Mouse (Mus musculus): ENCODE data around the gene Sgo1. TPM values are rescaled to one million over a fixed set of nuclear protein-coding genes. Genes with fewer than 3 reads are reported as not detected.
"Not testable (repeated sequence)": the region's sequence is repeated elsewhere in the genome, so short reads cannot be mapped to it uniquely, and the experiment has no call there.

Gene Sgo1
- polyA plus RNA-seq (2015; fragmentation: Nextera tagmentation; extraction: Ambion mirVana): 26.2 and 32.1 TPM in 2 replicates

DNA sequence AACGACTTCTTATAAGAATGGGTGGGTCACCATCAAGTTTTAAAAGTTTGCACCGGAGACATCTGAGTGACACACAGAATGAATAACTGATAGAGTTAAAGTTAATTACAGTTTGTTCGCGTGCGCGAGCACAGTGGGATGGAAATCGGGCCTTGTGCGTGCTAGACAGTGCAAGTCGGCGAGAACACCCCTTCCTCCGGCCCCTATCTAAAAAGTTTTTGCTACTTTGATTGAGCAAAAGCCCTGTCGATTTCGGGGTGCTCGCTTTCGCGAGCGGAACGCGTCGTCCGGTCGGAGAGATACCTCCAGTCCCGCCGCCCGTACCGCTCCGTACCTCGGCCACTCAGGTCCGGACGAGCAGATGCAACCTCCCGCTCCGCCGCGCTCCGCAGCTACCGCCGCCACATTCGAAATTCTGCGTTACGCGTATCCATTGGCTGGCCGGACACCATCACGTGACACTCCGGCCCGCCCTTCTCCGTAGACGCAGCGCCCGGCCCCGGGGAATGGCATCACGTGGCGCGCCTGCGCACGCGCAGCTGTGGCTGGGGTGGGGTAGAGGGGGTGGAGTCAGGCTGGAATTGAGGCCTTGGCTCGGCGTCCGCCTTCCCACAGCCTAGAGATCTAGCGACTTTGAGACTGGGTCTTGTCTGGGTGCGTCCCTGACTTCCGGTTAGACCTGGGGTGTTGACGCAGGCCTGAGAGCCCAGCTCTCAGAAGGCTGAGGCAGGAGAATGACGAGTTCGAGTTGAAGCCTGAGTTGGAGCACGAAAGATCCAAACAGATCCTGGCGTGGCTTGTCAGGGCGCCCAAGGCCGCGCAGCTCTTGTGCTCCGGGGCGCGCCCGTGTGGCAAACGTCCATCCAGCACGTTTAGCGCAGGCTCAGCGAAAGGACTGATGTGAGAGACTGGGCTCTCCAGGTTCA is at the start of gene Sgo1:
TSS of gene Sgo1 (minus strand) at position 457 of the 926 bp plus-strand sequence.
- H3K4me3 ChIP-seq (replicated peaks): peak within 1 kb of the TSS; percentile 85
- H3K27me3 ChIP-seq: no peaks in the 10 kb centered on the region
- H3K4me2 ChIP-seq: peak within 1 kb of the TSS; percentile 88
- WGBS (ENCODE audit: insufficient replicate concordance): under 1% methylated on average over 78 of the region's 78 CpGs
- peak; percentile 97 for ATAC-seq (ENCODE audit: insufficient read depth)
- peak within 1 kb of the TSS; percentile 98 for H3K27ac ChIP-seq (replicated peaks)
- no peaks in the 10 kb centered on the region for H3K9me3 ChIP-seq (replicated peaks)
- peaks cover 29% of the 10 kb centered on the region for H3K36me3 ChIP-seq (replicated peaks)
- H3K4me1 ChIP-seq (replicated peaks): peaks cover 19% of the 10 kb centered on the region
- H3K9ac ChIP-seq: peak within 1 kb of the TSS; percentile 84

- H3K4me1 ChIP-seq (replicated peaks); H3K9me3 ChIP-seq (replicated peaks); H3K9ac ChIP-seq; H3K27ac ChIP-seq (replicated peaks); H3K27me3 ChIP-seq; ATAC-seq (ENCODE audit: insufficient read depth); H3K4me3 ChIP-seq (replicated peaks); H3K36me3 ChIP-seq (replicated peaks); H3K4me2 ChIP-seq: not testable (repeated sequence)
- WGBS (ENCODE audit: insufficient replicate concordance): 69% methylated on average over 3 of the region's 3 CpGs
These were observed 29.8 kb upstream of the Sgo1 start for GRCm38 (mm10) chr17:53718916-53719315.

DNA sequence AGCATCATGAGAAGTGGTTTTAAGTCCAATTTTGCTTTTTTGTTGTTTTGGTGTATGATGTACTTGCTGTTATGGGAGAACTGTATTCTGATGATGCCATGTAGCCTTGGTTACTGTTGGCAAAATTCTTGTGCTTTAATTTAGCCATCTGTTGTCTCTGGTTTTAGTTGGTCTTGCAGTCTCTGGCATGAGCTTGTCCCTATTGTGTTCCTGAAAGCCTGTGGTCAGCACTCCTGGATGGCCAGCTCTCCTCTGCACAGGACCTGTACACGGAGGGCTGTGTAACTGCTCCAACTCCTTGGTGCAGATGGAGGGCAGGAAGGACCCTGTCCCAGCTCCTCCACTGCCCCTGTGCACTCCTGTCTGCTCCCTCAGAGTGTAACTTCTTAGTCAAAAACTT is 29.3 kb upstream of the Sgo1 start:
- Histone ChIP-seq H3K4me2 (no peak overlapping the region), H3K4me3 (replicated peaks) (no peak overlapping the region), H3K9me3 (replicated peaks) (no peaks in the 10 kb centered on the region), H3K36me3 (replicated peaks) (no peaks in the 10 kb centered on the region), H3K27ac (replicated peaks) (no peak overlapping the region), H3K4me1 (replicated peaks) (no peaks in the 10 kb centered on the region), H3K27me3 (no peaks in the 10 kb centered on the region), H3K9ac (no peak overlapping the region)
- 24% methylated on average over 1 of the region's 1 CpGs for WGBS (ENCODE audit: insufficient replicate concordance)
- ATAC-seq (ENCODE audit: insufficient read depth): no peak

DNA sequence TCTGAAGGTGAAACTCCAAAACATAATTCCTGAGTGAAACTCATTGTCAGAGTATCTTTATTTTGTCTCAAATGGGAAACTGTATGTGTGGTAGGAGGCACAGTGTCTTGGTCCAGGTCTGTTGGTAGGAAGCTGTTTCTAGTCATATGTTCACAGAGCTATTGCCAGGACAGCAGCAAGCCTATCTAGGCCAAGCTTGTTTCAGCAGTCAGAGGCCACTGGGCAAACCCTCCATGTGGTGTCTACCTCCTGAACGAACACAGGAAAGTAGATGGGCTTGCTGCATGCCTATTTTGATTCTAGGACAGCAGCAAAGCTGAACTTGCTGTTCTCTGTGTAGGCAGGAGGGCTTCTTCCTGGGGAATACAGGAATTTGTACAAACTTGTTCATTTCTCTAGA is 26.0 kb upstream of the Sgo1 start:
- not testable (repeated sequence) for H3K4me1 ChIP-seq (replicated peaks); H3K4me3 ChIP-seq (replicated peaks); H3K27ac ChIP-seq (replicated peaks); H3K4me2 ChIP-seq; H3K9me3 ChIP-seq (replicated peaks); H3K27me3 ChIP-seq; H3K36me3 ChIP-seq (replicated peaks); ATAC-seq (ENCODE audit: insufficient read depth); H3K9ac ChIP-seq
- WGBS (ENCODE audit: insufficient replicate concordance): 12% methylated on average over 1 of the region's 1 CpGs

- Histone ChIP-seq H3K9ac (no peak overlapping the region), H3K4me1 (replicated peaks) (no peaks in the 10 kb centered on the region), H3K4me2 (no peak overlapping the region), H3K36me3 (replicated peaks) (no peaks in the 10 kb centered on the region), H3K4me3 (replicated peaks) (no peak overlapping the region), H3K9me3 (replicated peaks) (no peaks in the 10 kb centered on the region), H3K27me3 (no peaks in the 10 kb centered on the region), H3K27ac (replicated peaks) (no peak overlapping the region)
- no peak for ATAC-seq (ENCODE audit: insufficient read depth)
- WGBS (ENCODE audit: insufficient replicate concordance): 32% methylated on average over 1 of the region's 1 CpGs
These were observed 25.3 kb upstream of the Sgo1 start for GRCm38 (mm10) chr17:53714453-53714852.

DNA sequence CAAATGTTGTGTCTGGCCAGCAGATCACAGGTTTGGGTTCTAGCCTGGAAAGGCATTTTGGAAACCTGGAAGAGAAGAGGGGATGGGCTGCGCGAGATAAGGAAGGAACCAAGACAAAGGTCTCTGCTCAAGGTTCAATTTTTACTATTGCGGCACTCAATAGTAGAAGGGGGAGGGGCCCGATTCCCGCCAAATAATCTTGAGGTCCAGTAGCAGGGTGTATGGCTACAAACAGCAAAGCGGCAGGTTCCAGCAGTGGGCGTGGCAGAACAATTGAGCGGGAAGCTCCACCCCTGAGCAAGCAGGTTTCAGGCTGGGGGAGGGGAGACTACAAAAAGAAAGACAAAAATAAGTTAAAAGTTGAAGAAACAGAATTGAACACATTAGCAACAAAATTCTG is 8.4 kb upstream of the Sgo1 start:
- ATAC-seq (ENCODE audit: insufficient read depth); H3K36me3 ChIP-seq (replicated peaks); H3K9me3 ChIP-seq (replicated peaks); H3K4me3 ChIP-seq (replicated peaks); H3K9ac ChIP-seq; H3K27me3 ChIP-seq; H3K27ac ChIP-seq (replicated peaks); H3K4me1 ChIP-seq (replicated peaks); H3K4me2 ChIP-seq: not testable (repeated sequence)
- 79% methylated on average over 8 of the region's 8 CpGs for WGBS (ENCODE audit: insufficient replicate concordance)

- H3K36me3 ChIP-seq (replicated peaks): no peaks in the 10 kb centered on the region
- no peaks in the 10 kb centered on the region for H3K9me3 ChIP-seq (replicated peaks)
- peaks cover 12% of the 10 kb centered on the region for H3K4me1 ChIP-seq (replicated peaks)
- H3K27me3 ChIP-seq: no peaks in the 10 kb centered on the region
- no peak for ATAC-seq (ENCODE audit: insufficient read depth)
- H3K4me2 ChIP-seq: no peak overlapping the region
- 56% methylated on average over 2 of the region's 2 CpGs for WGBS (ENCODE audit: insufficient replicate concordance)
- no peak overlapping the region for H3K27ac ChIP-seq (replicated peaks)
- no peak overlapping the region for H3K9ac ChIP-seq
- no peak overlapping the region for H3K4me3 ChIP-seq (replicated peaks)
These were observed 4.9 kb upstream of the Sgo1 start for GRCm38 (mm10) chr17:53694039-53694438.

- peak overlapping the region; percentile 98 for H3K27ac ChIP-seq (replicated peaks)
- peaks cover 21% of the 10 kb centered on the region for H3K36me3 ChIP-seq (replicated peaks)
- H3K4me3 ChIP-seq (replicated peaks): peak overlapping the region; percentile 85
- peak overlapping the region; percentile 84 for H3K9ac ChIP-seq
- ATAC-seq (ENCODE audit: insufficient read depth): no peak
- peak overlapping the region; percentile 88 for H3K4me2 ChIP-seq
- H3K27me3 ChIP-seq: no peaks in the 10 kb centered on the region
- 12% methylated on average over 7 of the region's 7 CpGs for WGBS (ENCODE audit: insufficient replicate concordance)
- H3K4me1 ChIP-seq (replicated peaks): peaks cover 19% of the 10 kb centered on the region
- no peaks in the 10 kb centered on the region for H3K9me3 ChIP-seq (replicated peaks)
These were observed 813 bp upstream of the Sgo1 start for GRCm38 (mm10) chr17:53689946-53690345.

- no peaks in the 10 kb centered on the region for H3K9me3 ChIP-seq (replicated peaks)
- H3K9ac ChIP-seq: peak overlapping the region; percentile 80
- peak overlapping the region; percentile 62 for H3K4me2 ChIP-seq
- no peaks in the 10 kb centered on the region for H3K27me3 ChIP-seq
- WGBS (ENCODE audit: insufficient replicate concordance): 5% methylated on average over 1 of the region's 1 CpGs
- peak overlapping the region; percentile 85 for H3K4me3 ChIP-seq (replicated peaks)
- peak overlapping the region; percentile 98; the same call in 1 of the 2 replicates for H3K27ac ChIP-seq (replicated peaks)
- peaks cover 19% of the 10 kb centered on the region for H3K4me1 ChIP-seq (replicated peaks)
- no peak for ATAC-seq (ENCODE audit: insufficient read depth)
- H3K36me3 ChIP-seq (replicated peaks): peaks cover 37% of the 10 kb centered on the region
These were observed 812 bp downstream of the Sgo1 start for GRCm38 (mm10) chr17:53688321-53688720.

DNA sequence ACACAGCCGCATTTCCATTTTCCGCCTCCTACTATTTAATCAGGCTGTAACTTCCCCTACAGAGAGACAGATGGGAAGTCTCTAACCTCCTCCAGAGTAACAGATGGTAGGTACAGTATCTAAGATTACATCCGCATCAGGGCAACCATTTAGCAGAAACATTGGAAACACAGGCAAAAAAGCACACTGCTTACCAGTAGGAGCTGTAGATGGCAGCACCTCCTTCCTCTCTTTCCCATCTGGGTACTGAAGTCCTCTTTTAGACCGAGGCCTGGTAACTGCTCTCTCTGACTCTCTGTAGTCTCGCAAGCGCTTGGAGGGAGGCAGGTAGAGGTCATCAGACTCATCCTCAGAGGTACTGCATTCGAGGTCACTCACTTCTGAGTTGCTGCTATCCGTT is 10.4 kb downstream of the Sgo1 start:
- H3K4me2 ChIP-seq: no peak overlapping the region
- ATAC-seq (ENCODE audit: insufficient read depth): no peak
- peaks cover 89% of the 10 kb centered on the region for H3K36me3 ChIP-seq (replicated peaks)

DNA sequence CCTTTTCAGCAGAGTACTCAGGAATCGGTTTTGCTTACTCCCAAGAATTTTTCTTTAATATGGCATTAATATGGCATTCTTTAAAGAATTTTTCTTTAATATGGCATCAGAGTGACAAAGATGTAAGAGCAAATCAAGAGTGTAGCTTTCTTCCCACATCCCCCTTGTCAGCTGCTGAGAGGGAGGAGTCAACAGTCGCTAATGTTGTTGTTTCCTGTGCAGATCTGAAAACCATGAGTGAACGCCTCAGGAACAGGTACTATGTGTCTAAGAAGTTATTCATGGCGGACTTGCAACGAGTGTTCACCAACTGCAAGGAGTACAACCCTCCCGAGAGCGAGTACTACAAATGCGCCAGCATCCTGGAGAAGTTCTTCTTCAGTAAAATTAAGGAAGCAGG is 18.7 kb downstream of the Sgo1 start:
- Histone ChIP-seq H3K4me3 (replicated peaks) (no peak overlapping the region), H3K27ac (replicated peaks) (no peak overlapping the region), H3K4me2 (no peak overlapping the region), H3K4me1 (replicated peaks) (no peaks in the 10 kb centered on the region), H3K36me3 (replicated peaks) (peaks cover 94% of the 10 kb centered on the region), H3K9me3 (replicated peaks) (no peaks in the 10 kb centered on the region), H3K9ac (no peak overlapping the region), H3K27me3 (no peaks in the 10 kb centered on the region)
- WGBS (ENCODE audit: insufficient replicate concordance): 80% methylated on average over 8 of the region's 8 CpGs
- no peak for ATAC-seq (ENCODE audit: insufficient read depth)

More for the DNA sequence above, 10.4 kb downstream of the Sgo1 start:
- Histone ChIP-seq H3K9me3 (replicated peaks) (no peaks in the 10 kb centered on the region), H3K4me1 (replicated peaks) (0 out of 2 replicates have a peak, but pooled peaks cover 4% of the 10 kb centered on the region), H3K4me3 (replicated peaks) (no peak overlapping the region), H3K9ac (no peak overlapping the region), H3K27ac (replicated peaks) (no peak overlapping the region), H3K27me3 (no peaks in the 10 kb centered on the region)
- 79% methylated on average over 8 of the region's 8 CpGs for WGBS (ENCODE audit: insufficient replicate concordance)

Measured in liver, embryonic 15.5 days (tissue).